Mouse (Mus musculus) embryonic fibroblast, embryonic 13.5 days (primary cell): Measurements from ENCODE around the gene Mrps10. TPM values are rescaled to one million over a fixed set of nuclear protein-coding genes. Genes with fewer than 3 reads are reported as not detected.

ENCODE experiments used
- H3K27ac ChIP-seq: 2 replicates; pipeline ENCODE4 v1.5.1; 2012; ENCODE audit warnings: low read length, control low read depth, inconsistent platforms; ENCODE audit not compliant: insufficient read depth
- H3K4me1 ChIP-seq: 2 replicates; pipeline ENCODE4 v1.6.1; 2011; ENCODE audit warnings: low read length; ENCODE audit not compliant: control insufficient read depth, insufficient read depth
- H3K4me3 ChIP-seq: 2 replicates; pipeline ENCODE4 v1.5.1; 2011; ENCODE audit warnings: mild to moderate bottlenecking, control low read depth, low read length; ENCODE audit not compliant: insufficient read depth
- CTCF ChIP-seq: IDR thresholded peaks from 2 replicates; pipeline ENCODE4 v1.5.1; 2011; ENCODE audit warnings: mild to moderate bottlenecking, control low read depth, low read length, moderate library complexity, borderline replicate concordance; ENCODE audit not compliant: insufficient read depth
- POLR2A ChIP-seq: IDR thresholded peaks from 2 replicates; pipeline ENCODE4 v1.6.1; 2011; ENCODE audit warnings: low read depth, mild to moderate bottlenecking, control low read depth, low read length, moderate library complexity
- polyA plus RNA-seq: library from polyadenylated mRNA; stranded (reverse); fragments of >200 nt; gene quantifications from 2 replicates; pipeline ENCODE4 v1.2.4, GENCODE M21; 2011; ENCODE audit warnings: low read depth; ENCODE audit not compliant: missing spikeins, insufficient read length

Gene Mrps10
- polyA plus RNA-seq, result 51.8 and 54.7 TPM in 2 replicates

DNA sequence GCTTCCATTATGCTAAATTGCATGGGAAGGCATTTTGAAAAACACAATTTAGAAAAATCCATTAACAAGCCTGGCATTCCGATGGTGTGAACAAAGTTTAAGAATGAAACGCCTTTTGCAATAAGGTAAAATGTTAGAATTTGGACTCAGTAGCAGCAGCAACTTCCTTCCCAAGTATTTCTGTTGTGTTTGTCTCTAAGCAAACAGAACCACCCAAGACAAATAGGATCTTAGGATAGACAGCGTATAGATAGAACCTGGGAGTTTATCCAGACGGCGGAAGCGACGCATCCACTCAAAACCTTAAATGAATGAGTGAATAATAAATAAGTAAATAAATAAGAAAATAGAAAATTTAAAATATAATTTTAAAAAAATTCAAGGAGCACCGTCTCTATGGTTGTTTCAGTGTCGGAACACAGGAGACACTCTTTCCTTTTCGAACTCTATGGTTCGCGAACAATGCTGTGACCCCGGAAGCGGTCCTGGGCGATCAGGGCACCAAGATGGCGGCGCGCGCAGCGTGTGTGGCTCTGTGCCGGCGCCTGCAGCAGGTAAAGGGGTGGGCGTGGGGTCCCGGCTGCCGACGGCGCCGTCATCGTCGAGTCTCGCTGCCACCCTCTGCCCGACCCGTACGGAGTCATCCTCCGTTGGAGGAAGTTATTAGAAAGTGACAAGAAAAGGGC, at the start of gene Mrps10:
Gene Mrps10 (plus strand): TSS at position 487 of the 686 bp plus-strand sequence.
- Histone ChIP-seq H3K4me3 (peak within 1 kb of the TSS; percentile 96), H3K4me1 (peaks cover 11% of the 10 kb centered on the region), H3K27ac (no peak within 1 kb of the TSS)
- TF ChIP-seq POLR2A (peak; percentile 60; the same call in 1 of the 2 replicates), CTCF (no peak)

DNA sequence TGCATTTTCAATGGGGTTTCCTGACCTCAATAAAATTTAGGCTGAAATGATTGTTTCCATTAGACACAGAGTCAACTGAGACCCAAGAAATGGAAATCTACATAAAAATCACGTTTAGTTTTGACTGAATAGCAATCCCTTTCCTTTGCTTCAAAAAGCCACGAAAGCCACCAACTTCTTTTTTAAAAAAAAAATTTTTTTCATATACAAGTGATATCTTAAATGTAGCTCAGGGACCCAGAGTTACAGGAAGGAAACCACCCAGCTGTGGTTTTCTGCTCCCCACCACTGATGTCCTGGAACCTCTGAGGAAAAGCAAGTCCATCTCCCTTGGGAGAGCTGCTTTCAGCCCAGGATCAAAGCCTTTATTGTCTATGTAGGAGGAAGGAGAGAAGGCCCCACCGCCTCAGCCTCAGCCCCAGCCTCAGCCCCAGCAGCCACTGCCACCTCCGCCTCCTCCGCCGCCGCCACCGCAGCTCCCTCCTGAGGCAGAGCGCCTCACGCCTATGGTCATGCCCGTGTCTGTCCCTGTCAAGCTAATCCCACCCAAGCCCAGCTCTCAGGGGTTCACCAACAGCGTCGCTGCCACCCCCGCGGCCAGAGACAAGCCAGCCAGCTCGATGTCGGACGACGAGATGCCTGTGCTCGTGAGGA, 49.6 kb upstream of the Mrps10 start:
- H3K27ac ChIP-seq, result no peak overlapping the region
- no peak for TF ChIP-seq POLR2A
- H3K4me3 ChIP-seq, result no peak overlapping the region
- no peaks in the 10 kb centered on the region; the same call in 1 of the 2 replicates for H3K4me1 ChIP-seq

GRCm38 (mm10) chr17:47319761-47320160, 48.9 kb upstream of the Mrps10 start:
- TF ChIP-seq POLR2A (no peak), CTCF (no peak)
- Histone ChIP-seq H3K4me3 (no peak overlapping the region), H3K27ac (no peak overlapping the region), H3K4me1 (no peaks in the 10 kb centered on the region; the same call in 1 of the 2 replicates)

DNA sequence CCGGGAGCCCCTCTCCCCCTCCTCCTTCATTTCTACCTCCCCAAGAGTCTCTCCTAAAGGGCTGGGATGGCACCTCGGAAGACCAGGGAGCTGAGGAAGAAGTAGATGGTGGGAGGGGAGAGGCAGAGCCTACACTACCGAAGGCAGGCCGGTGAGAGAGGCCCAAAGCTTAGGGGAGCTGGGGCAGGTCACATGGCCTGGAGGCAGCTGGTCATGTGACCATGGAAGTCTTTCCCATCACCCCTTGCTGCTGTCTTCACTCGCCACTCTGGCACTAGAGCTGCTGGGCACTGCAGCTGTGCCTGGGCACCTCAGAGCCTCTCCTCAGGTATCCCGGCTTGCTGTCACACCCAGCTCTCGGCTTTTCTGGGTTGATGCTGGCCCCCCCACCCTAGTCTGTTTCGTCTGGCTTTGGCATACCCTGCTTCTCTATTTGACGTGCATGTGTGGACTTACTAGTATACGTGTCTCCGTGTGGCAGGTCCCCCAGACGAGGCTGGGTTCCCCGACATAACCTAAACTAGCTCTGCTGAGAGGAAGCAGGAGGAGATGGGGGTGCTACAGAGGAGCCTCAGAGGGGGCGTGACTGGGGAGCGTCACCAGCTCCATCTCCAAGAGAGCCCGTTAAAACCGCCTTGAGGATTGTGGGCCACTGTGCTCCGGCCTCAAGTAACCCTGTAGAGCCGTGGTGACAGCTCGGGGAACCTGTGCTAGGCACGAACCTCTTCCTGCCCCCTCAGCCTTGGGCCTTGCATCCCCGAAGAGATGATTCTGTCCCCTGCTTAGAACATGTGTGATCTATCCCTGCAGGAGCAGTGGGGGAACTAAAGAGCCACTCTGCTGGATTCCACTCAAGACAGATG, 46.3 kb upstream of the Mrps10 start:
- TF ChIP-seq POLR2A, result no peak
- TF ChIP-seq CTCF, result no peak
- H3K4me1 ChIP-seq, result no peaks in the 10 kb centered on the region; the same call in 1 of the 2 replicates
- no peak overlapping the region for H3K27ac ChIP-seq
- no peak overlapping the region for H3K4me3 ChIP-seq

- no peak for TF ChIP-seq POLR2A
- TF ChIP-seq CTCF, result no peak
- H3K4me1 ChIP-seq, result no peaks in the 10 kb centered on the region; the same call in 1 of the 2 replicates
- H3K4me3 ChIP-seq, result no peak overlapping the region
- H3K27ac ChIP-seq, result no peak overlapping the region
Observed at GRCm38 (mm10) chr17:47322991-47323295, 45.7 kb upstream of the Mrps10 start.

- TF ChIP-seq CTCF (no peak), POLR2A (no peak)
- H3K4me1 ChIP-seq, result no peaks in the 10 kb centered on the region
- no peak overlapping the region for H3K27ac ChIP-seq
Observed at GRCm38 (mm10) chr17:47327559-47327958, 41.1 kb upstream of the Mrps10 start.

DNA sequence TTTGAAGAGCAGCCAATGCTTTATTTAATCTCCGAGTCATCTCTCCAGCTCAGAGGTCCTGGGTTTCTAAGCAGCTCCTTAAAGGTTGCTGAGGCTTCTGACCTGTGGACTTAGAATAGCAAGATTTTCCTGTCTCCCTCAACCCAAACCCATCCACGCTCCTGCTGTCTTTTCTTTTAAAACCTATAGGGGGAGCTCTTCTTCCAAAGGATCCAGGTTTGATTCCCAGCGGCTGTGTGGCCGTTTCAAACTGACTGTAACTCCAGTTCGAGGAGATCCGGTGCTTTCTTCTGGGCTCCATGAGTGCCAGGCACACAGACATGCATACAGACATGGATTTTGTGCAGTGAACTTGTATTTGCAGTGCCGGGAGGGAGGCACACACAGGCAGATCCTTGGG, 40.7 kb upstream of the Mrps10 start:
- no peak overlapping the region for H3K4me3 ChIP-seq
- H3K4me1 ChIP-seq, result no peaks in the 10 kb centered on the region
- no peak for TF ChIP-seq CTCF
- TF ChIP-seq POLR2A, result no peak
- no peak overlapping the region for H3K27ac ChIP-seq

More at GRCm38 (mm10) chr17:47327559-47327958, 41.1 kb upstream of the Mrps10 start:
- H3K4me3 ChIP-seq, result no peak overlapping the region

- H3K27ac ChIP-seq, result no peak overlapping the region
- TF ChIP-seq POLR2A (no peak), CTCF (no peak)
- H3K4me1 ChIP-seq, result no peaks in the 10 kb centered on the region
- H3K4me3 ChIP-seq, result no peak overlapping the region
Observed at GRCm38 (mm10) chr17:47328552-47329343, 39.9 kb upstream of the Mrps10 start.

DNA sequence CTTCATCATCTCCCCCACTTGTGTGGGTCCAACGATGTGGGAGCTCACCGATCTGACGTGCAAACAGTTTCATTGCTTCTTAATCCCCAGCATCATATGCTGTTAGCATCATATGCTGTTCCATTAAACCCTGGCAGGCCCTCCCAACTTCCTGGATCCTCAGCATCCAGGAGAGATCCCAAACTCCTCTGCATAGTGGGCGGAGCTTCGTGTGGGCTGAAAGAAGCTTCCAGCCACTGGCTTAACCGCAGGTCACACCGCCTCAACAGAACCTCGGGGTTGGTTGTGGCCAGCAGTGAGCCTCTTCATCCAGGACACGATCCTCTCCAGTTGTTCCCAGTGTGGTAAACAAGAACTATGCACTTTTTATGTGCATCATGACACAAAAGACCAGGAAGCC, 38.1 kb upstream of the Mrps10 start:
- no peak overlapping the region for H3K4me3 ChIP-seq
- TF ChIP-seq CTCF (no peak), POLR2A (no peak)
- H3K27ac ChIP-seq, result no peak overlapping the region
- H3K4me1 ChIP-seq, result no peaks in the 10 kb centered on the region
